Mouse (Mus musculus) bone marrow, adult 2 months (tissue): ENCODE measurements around the gene Ms4a4a. TPM values are rescaled to one million over a fixed set of nuclear protein-coding genes. Genes with fewer than 3 reads are reported as not detected.

ENCODE experiments used
- H3K27ac ChIP-seq: fragments of 200-500 bp; 2 replicates; pipeline ENCODE4 v1.5.1; 2012; ENCODE audit warnings: low read depth, mild to moderate bottlenecking, control low read depth, inconsistent platforms, low read length; ENCODE audit not compliant: control insufficient read depth, poor library complexity, insufficient read depth
- H3K4me1 ChIP-seq: fragments of 200-500 bp; 2 replicates; pipeline ENCODE4 v1.6.1; 2011; ENCODE audit warnings: low read length; ENCODE audit not compliant: control insufficient read depth, insufficient read depth
- H3K4me3 ChIP-seq: fragments of 200-500 bp; replicated peaks from 2 replicates; pipeline ENCODE3; 2011; ENCODE audit warnings: mild to moderate bottlenecking, low read depth, low read length, control low read depth; ENCODE audit not compliant: control insufficient read depth
- CTCF ChIP-seq: fragments of 200-500 bp; IDR thresholded peaks from 2 replicates; pipeline ENCODE4 v1.5.1; 2011; ENCODE audit warnings: low read length, control low read depth; ENCODE audit not compliant: control insufficient read depth, insufficient read depth
- POLR2A ChIP-seq: fragments of 200-500 bp; IDR thresholded peaks from 2 replicates; pipeline ENCODE4 v1.6.1; 2011; ENCODE audit warnings: low read depth, mild to moderate bottlenecking, control low read depth, low read length, borderline replicate concordance; ENCODE audit not compliant: control insufficient read depth
- WGBS: fragments of 180-500 bp; shearing (Covaris S2); methylation state at CpG from one replicate; pipeline ENCODE4 v1.1.7; 2018; 5-methylcytosine and 5-hydroxymethylcytosine counted together
- polyA plus RNA-seq: library from polyadenylated mRNA; stranded (reverse); fragments of >200 nt; gene quantifications from 2 replicates; pipeline ENCODE4 v1.2.4, GENCODE M21; 2011; ENCODE audit warnings: low replicate concordance; ENCODE audit not compliant: missing spikeins, insufficient read depth, insufficient read length

Ms4a4a gene
- polyA plus RNA-seq: 1.6 and 4.3 TPM in 2 replicates

DNA sequence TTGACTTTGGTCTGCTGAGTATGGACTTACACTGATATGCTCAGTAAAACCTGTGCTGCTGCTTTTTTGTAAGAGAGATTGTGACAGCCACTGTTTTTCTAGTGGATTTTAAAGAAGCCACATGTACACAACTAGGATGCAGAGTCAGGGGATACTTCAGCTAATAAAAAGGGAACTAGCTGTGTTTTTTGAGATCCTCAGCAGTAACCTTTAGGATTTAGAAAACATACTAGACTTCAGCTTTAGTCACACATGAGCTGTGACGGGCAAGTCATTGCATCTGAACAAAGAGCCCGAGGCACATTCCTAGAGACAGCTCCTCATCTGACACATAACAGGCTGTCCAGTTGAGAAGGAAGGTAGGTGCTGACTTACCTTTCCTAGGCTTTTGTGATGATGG lies at the start of gene Ms4a4a:
TSS of gene Ms4a4a (plus strand) at position 251 of the 400 bp plus-strand sequence.
- TF ChIP-seq CTCF: no peak
- no peak for TF ChIP-seq POLR2A
- no peak within 1 kb of the TSS for H3K4me3 ChIP-seq
- 75% methylated on average over 2 of the region's 2 CpGs for WGBS
- no peaks in the 10 kb centered on the region; the same call in 1 of the 2 replicates for H3K4me1 ChIP-seq
- H3K27ac ChIP-seq: no peak within 1 kb of the TSS

DNA sequence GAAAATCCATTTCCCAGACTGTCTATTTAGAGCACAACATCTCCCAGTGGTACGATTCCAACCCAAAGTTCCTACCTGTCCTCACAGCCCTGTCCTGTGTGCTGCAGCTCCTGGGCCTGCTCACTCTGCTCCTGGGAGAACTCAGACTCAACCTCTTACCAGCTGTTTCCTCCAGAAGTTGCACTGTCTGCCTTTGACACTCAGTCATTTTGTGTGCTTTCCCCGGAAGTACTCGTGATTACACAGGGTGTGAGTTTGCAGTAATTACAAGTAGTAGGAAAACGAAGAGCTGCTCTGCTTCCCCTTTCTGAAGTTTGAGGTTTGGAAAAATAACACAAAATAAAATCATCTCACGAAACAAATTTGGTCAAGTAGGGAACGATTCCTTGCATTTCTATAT lies 39.4 kb upstream of the Ms4a4a start, which contains the start of gene Ms4a7:
TSS of gene Ms4a7 (minus strand) at position 215 of the 400 bp plus-strand sequence.
- TF ChIP-seq CTCF (no peak), POLR2A (no peak)
- Histone ChIP-seq H3K27ac (no peak within 1 kb of the TSS; the same call in 1 of the 2 replicates), H3K4me3 (no peak within 1 kb of the TSS), H3K4me1 (peaks cover 1% of the 10 kb centered on the region; the same call in 1 of the 2 replicates)
- WGBS: 4% methylated on average over 6 of the region's 6 CpGs

DNA sequence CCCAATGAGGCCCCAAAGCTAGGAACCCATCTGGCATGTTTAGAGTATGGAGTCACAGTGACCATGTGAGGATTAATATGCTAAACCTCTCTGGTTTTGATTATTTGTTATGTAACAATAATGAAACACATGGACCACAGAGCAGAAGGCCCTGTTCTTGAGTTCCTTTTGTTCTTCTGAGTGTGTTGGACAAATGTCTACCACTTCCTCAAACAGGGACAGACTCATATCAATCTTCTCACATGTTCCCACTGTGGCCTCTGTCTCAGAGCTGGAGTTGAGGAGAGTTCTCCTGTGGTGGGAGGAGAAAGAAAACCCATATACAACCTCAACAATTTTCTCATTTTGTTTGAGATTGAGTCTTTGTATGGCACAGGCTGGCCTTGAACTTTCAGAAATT lies 32.2 kb upstream of the Ms4a4a start:
- TF ChIP-seq POLR2A (no peak), CTCF (no peak)
- H3K27ac ChIP-seq: no peak overlapping the region
- H3K4me1 ChIP-seq: no peaks in the 10 kb centered on the region
- H3K4me3 ChIP-seq: no peak overlapping the region

DNA sequence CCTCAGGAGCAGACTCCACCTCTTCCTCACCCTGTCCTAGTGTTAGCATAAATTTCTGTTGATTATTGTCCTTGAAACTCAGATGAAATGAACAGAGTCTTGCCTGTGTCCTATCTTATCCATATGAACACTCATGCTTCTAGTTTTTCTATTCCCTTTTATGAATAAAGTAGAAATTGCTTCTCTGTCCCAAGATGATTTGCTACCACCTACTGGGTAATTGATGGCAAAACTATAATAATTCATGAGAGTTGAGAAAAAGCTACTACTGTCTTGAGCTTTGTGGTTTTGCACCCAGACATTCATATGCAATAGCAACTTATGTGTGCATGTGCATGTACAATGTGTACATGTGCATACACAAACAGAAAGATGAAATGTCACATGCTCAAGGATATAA lies 31.3 kb upstream of the Ms4a4a start:
- no peak for TF ChIP-seq CTCF
- no peak for TF ChIP-seq POLR2A
- no peak overlapping the region for H3K27ac ChIP-seq
- no peaks in the 10 kb centered on the region for H3K4me1 ChIP-seq
- no peak overlapping the region for H3K4me3 ChIP-seq

GRCm38 (mm10) chr19:11349698-11350481 lies 25.4 kb upstream of the Ms4a4a start:
- peak; percentile 21; the same call in 1 of the 2 replicates for TF ChIP-seq CTCF
- no peak for TF ChIP-seq POLR2A
- H3K4me1 ChIP-seq: no peaks in the 10 kb centered on the region
- no peak overlapping the region for H3K4me3 ChIP-seq
- 64% methylated on average over 7 of the region's 7 CpGs for whole genome bisulfite sequencing
- no peak overlapping the region for H3K27ac ChIP-seq

GRCm38 (mm10) chr19:11351878-11352277 lies 23.4 kb upstream of the Ms4a4a start:
- Histone ChIP-seq H3K27ac (no peak overlapping the region), H3K4me3 (no peak overlapping the region), H3K4me1 (no peaks in the 10 kb centered on the region)
- WGBS: 32% methylated on average over 3 of the region's 3 CpGs
- no peak for TF ChIP-seq CTCF
- TF ChIP-seq POLR2A: no peak

GRCm38 (mm10) chr19:11355730-11356129 lies 19.6 kb upstream of the Ms4a4a start:
- H3K4me3 ChIP-seq: no peak overlapping the region
- no peak overlapping the region for H3K27ac ChIP-seq
- no peak for TF ChIP-seq POLR2A
- no peak for TF ChIP-seq CTCF
- no peaks in the 10 kb centered on the region for H3K4me1 ChIP-seq
- 9% methylated on average over 7 of the region's 7 CpGs for WGBS

DNA sequence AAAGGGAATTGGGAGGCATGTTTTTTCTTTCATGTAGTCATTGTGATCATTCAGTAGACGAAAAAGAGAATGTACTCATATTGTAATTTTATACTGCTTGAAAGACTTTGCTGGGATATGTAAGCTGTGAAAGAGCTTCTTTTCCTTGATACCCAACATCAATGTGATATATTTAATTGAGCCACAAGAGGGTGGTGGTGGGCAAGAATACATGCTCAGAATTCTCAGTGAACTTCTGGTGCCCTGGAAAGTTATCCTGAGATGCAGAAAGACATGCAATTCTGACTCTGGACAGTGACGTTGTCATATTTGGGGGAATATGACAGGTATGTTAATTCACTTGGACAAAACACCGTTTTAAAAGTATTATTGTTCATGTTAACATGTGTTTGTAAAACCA lies 15.2 kb upstream of the Ms4a4a start:
- no peak for TF ChIP-seq CTCF
- TF ChIP-seq POLR2A: no peak
- WGBS: 52% methylated on average over 3 of the region's 3 CpGs
- Histone ChIP-seq H3K4me3 (no peak overlapping the region), H3K27ac (no peak overlapping the region), H3K4me1 (no peaks in the 10 kb centered on the region; the same call in 1 of the 2 replicates)

DNA sequence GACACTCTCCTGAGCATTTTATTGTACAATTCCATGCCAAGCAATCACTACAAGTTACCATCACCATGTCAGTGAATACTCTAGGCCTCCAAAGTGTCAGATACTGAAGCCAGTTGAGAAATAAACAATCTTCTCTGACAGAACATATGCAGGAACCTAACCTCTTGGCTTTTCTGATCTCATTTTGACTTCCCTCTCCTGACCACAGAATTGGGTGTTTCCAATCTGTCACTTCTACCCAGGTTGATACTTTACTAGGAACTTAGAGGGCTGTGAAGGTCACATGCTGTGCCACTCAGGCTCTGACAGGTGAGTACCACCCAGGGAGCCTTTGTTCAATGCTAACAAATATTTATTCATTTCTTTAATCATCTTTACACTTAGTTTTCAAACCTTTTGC lies 13.3 kb upstream of the Ms4a4a start:
- TF ChIP-seq POLR2A (no peak), CTCF (no peak)
- no peaks in the 10 kb centered on the region; the same call in 1 of the 2 replicates for H3K4me1 ChIP-seq
- H3K4me3 ChIP-seq: no peak overlapping the region
- no peak overlapping the region for H3K27ac ChIP-seq
